ENCODE assay signal across 7 mouse cellular contexts in the genomic region with DNA sequence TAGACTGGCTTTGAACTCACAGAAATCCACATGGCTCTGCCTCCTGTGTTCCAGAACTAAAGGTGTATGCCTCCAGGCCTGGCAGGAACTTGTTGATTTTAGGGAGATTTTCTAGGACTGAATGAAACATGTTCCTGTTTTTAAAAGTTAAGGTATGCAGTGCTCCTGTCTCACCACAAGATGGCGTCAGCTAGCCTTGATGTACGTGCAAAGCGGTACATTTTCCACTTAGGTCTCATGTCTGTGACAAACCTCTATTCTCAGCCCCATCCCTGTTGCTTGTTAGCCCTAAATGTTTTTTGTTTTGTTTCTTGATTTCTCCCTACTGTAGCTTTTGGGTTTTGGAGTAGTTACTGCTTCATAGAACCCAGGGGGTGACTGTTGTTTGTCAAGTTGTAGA. TPM values are rescaled to one million over a fixed set of nuclear protein-coding genes. Genes with fewer than 3 reads are reported as not detected.
DNase-seq lines count a peak whose midpoint lies in the region; ATAC-seq and TF ChIP-seq lines count a peak whose summit lies in the region.

No protein-coding gene starts in this region.

- TF ChIP-seq RAD21 in MEL (IDR thresholded peaks at IDR 0.05; ENCODE audit: low read depth, low read length) = peak; percentile 92

- no peak for TF ChIP-seq POLR2A in liver, adult 2 months (IDR thresholded peaks at IDR 0.05; ENCODE audit: extremely low read depth, insufficient read depth, low read length)
- no peak for TF ChIP-seq POLR2A in MEL (IDR thresholded peaks at IDR 0.05; ENCODE audit: control insufficient read depth in 1 of 2, insufficient read depth in 1 of 2, low read depth in 1 of 2, low read length in 2 of 2, poor library complexity in 1 of 2)
- TF ChIP-seq POLR2A in brain, embryonic 14.5 days (IDR thresholded peaks at IDR 0.05; ENCODE audit: borderline replicate concordance, extremely low read depth, insufficient read depth, insufficient read length, poor library complexity, severe bottlenecking) = no peak

- TF ChIP-seq EP300 in MEL (IDR thresholded peaks at IDR 0.05; ENCODE audit: low read depth in 1 of 2, low read length in 2 of 2) = no peak

- WGBS in liver, adult 2 months = 7% methylated on average over 3 of the region's 3 CpGs
- 10% methylated on average over 3 of the region's 3 CpGs for WGBS in liver, embryonic 12.5 days (ENCODE audit: insufficient replicate concordance)
- 7% methylated on average over 3 of the region's 3 CpGs for WGBS in limb, embryonic 15.5 days

- no peaks in the 10 kb centered on the region; the same call in 1 of the 2 replicates for H3K79me2 ChIP-seq in liver, adult 2 months (ENCODE audit: control insufficient read depth, insufficient read depth, low read length)
- H3K79me2 ChIP-seq in MEL (ENCODE audit: control insufficient read depth, insufficient read depth, low read length, poor library complexity) = no peaks in the 10 kb centered on the region

- no peaks in the 10 kb centered on the region for H3K27me3 ChIP-seq in liver, adult 2 months (ENCODE audit: control insufficient read depth, insufficient read depth, low read length)
- H3K27me3 ChIP-seq in liver, embryonic 12.5 days (replicated peaks) = no peaks in the 10 kb centered on the region
- no peaks in the 10 kb centered on the region for H3K27me3 ChIP-seq in MEL (ENCODE audit: control insufficient read depth in 1 of 2, insufficient read depth in 2 of 2, low read length in 2 of 2)
- H3K27me3 ChIP-seq in limb, embryonic 15.5 days = no peaks in the 10 kb centered on the region
- H3K27me3 ChIP-seq in splenic B cell, adult 2 months (ENCODE audit: control insufficient read depth, insufficient read depth, low read length, poor library complexity, severe bottlenecking) = no peaks in the 10 kb centered on the region

- no peak for ATAC-seq in liver, embryonic 12.5 days
- ATAC-seq in limb, embryonic 15.5 days (ENCODE audit: insufficient number of reproducible peaks, low FRiP score, low TSS enrichment, low read depth) = no peak

- peak; percentile 47 for DNase-seq in liver, adult 2 months (ENCODE audit: extremely low read depth, low read depth, low spot score)
- DNase-seq in MEL (ENCODE audit: low read depth, low spot score) = peak; percentile 84
- DNase-seq in brain, embryonic 14.5 days (ENCODE audit: low read depth) = peak; percentile 69
- DNase-seq in gastrocnemius, postnatal 14 days = peak; percentile 27
- peak; percentile 77 for DNase-seq in splenic B cell, adult 2 months (ENCODE audit: low read depth, low spot score)

- H3K4me1 ChIP-seq in liver, adult 2 months (ENCODE audit: control insufficient read depth, insufficient read depth, low read length) = peaks cover 2% of the 10 kb centered on the region; the same call in 1 of the 2 replicates
- H3K4me1 ChIP-seq in liver, embryonic 12.5 days = 0 out of 2 replicates have a peak, but pooled peaks cover 3% of the 10 kb centered on the region
- no peaks in the 10 kb centered on the region for H3K4me1 ChIP-seq in MEL (ENCODE audit: control insufficient read depth in 1 of 2, insufficient read depth in 2 of 2, low read length in 2 of 2)
- H3K4me1 ChIP-seq in limb, embryonic 15.5 days = no peaks in the 10 kb centered on the region

- no peak overlapping the region for H3K4me2 ChIP-seq in liver, embryonic 12.5 days
- no peak overlapping the region for H3K4me2 ChIP-seq in limb, embryonic 15.5 days

- peak; percentile 69; the same call in 1 of the 2 replicates for TF ChIP-seq CTCF in liver, adult 2 months (IDR thresholded peaks at IDR 0.05; ENCODE audit: low read depth, low read length)
- TF ChIP-seq CTCF in MEL (IDR thresholded peaks at IDR 0.05 in 2 of 3, conservative IDR thresholded peaks at IDR 0.05 in 1 of 3; ENCODE audit: control insufficient read depth in 1 of 3, insufficient read depth in 1 of 3, low read depth in 2 of 3, low read length in 3 of 3, poor library complexity in 1 of 3, severe bottlenecking in 1 of 3) = peak; percentile 78 to 98 (median 97)
- TF ChIP-seq CTCF in brain, embryonic 14.5 days (IDR thresholded peaks at IDR 0.05; ENCODE audit: borderline replicate concordance, extremely low read depth, insufficient read depth, insufficient read length) = peak; percentile 77; the same call in 1 of the 2 replicates

- no peak overlapping the region for H3K27ac ChIP-seq in liver, adult 2 months (replicated peaks; ENCODE audit: insufficient read depth, low read depth, low read length)
- no peak overlapping the region for H3K27ac ChIP-seq in liver, embryonic 12.5 days
- H3K27ac ChIP-seq in MEL (ENCODE audit: control insufficient read depth, low read depth, low read length) = no peak overlapping the region
- peak overlapping the region; percentile 28 for H3K27ac ChIP-seq in limb, embryonic 15.5 days

- no peaks in the 10 kb centered on the region for H3K9me3 ChIP-seq in liver, embryonic 12.5 days (replicated peaks)
- no peaks in the 10 kb centered on the region for H3K9me3 ChIP-seq in MEL (replicated peaks; ENCODE audit: insufficient read depth, low read length)
- no peaks in the 10 kb centered on the region for H3K9me3 ChIP-seq in limb, embryonic 15.5 days

- H3K4me3 ChIP-seq in liver, adult 2 months (ENCODE audit: insufficient read depth, low read depth, low read length) = no peak overlapping the region
- no peak overlapping the region for H3K4me3 ChIP-seq in liver, embryonic 12.5 days
- H3K4me3 ChIP-seq in MEL (ENCODE audit: control insufficient read depth in 1 of 2, insufficient read depth in 1 of 2, low read depth in 2 of 2, low read length in 2 of 2) = no peak overlapping the region
- no peak overlapping the region for H3K4me3 ChIP-seq in limb, embryonic 15.5 days

- no peak overlapping the region for H3K9ac ChIP-seq in liver, adult 2 months (ENCODE audit: low read depth, low read length)
- H3K9ac ChIP-seq in liver, embryonic 12.5 days = no peak overlapping the region
- H3K9ac ChIP-seq in MEL (ENCODE audit: control insufficient read depth, low read depth, low read length, poor library complexity, severe bottlenecking) = no peak overlapping the region
- H3K9ac ChIP-seq in limb, embryonic 15.5 days = no peak overlapping the region

- no peaks in the 10 kb centered on the region; the same call in 1 of the 2 replicates for H3K36me3 ChIP-seq in liver, adult 2 months (ENCODE audit: control insufficient read depth, insufficient read depth, low read length)
- H3K36me3 ChIP-seq in liver, embryonic 12.5 days = peaks cover 65% of the 10 kb centered on the region
- no peaks in the 10 kb centered on the region; a peak in 2 of 4 replicates for H3K36me3 ChIP-seq in MEL (ENCODE audit: control insufficient read depth in 1 of 2, insufficient read depth in 2 of 2, low read length in 2 of 2)
- H3K36me3 ChIP-seq in limb, embryonic 15.5 days = peaks cover 22% of the 10 kb centered on the region
- H3K36me3 ChIP-seq in splenic B cell, adult 2 months (ENCODE audit: control insufficient read depth, insufficient read depth, low read length, poor library complexity, severe bottlenecking) = peaks cover 3% of the 10 kb centered on the region

- intact Hi-C loops in gastrocnemius, postnatal 14 days (cut with DNase I; ENCODE audit: low total_unique reads) = no loop called here

TF ChIP-seq in MEL, 35 proteins besides CTCF, POLR2A, EP300 and RAD21 (continues in another document):
- 0 out of 2 replicates have a peak, but pooled peaks have one; percentile 24 for TF ChIP-seq SIN3A (IDR thresholded peaks at IDR 0.05; ENCODE audit: low read length)
- peak; percentile 81 for TF ChIP-seq SMC3 (IDR thresholded peaks at IDR 0.05; ENCODE audit: low read depth, low read length)
- no peak for TF ChIP-seq RCOR1 (IDR thresholded peaks at IDR 0.05; ENCODE audit: low read depth, low read length)
- TF ChIP-seq NRF1 (IDR thresholded peaks at IDR 0.05; ENCODE audit: insufficient read depth, low read depth, low read length, poor library complexity, severe bottlenecking) = no peak
- TF ChIP-seq ZMIZ1 (IDR thresholded peaks at IDR 0.05; ENCODE audit: low read depth, low read length) = no peak
- TF ChIP-seq ZNF384 (IDR thresholded peaks at IDR 0.05; ENCODE audit: low read depth, low read length) = no peak
- TF ChIP-seq E2F4 (IDR thresholded peaks at IDR 0.05; ENCODE audit: borderline replicate concordance, low read depth, low read length) = no peak
- TF ChIP-seq POLR2AphosphoS2 (IDR thresholded peaks at IDR 0.05; ENCODE audit: low read length) = no peak
- TF ChIP-seq ZC3H11A (IDR thresholded peaks at IDR 0.05; ENCODE audit: low read depth, low read length) = peak; percentile 72

RNA-seq across cellular contexts. Expression of a gene that starts 19.1 kb away (rescaled TPM):
- total RNA-seq in liver, adult 2 months (2014; rRNA removed) = 11.8 and 14.4 TPM in 2 replicates
- polyA plus RNA-seq in liver, adult 2 months (2012; rRNA removed) = 13.0 and 15.0 TPM in 2 replicates
- polyA plus RNA-seq in liver, embryonic 12.5 days (2016; fragmentation: Nextera tagmentation; extraction: Ambion mirVana) = 37.9 and 39.0 TPM in 2 replicates
- total RNA-seq in MEL (2012; rRNA removed) = 20.5 and 21.8 TPM in 2 replicates
- polyA plus RNA-seq in MEL (2012; ENCODE audit: insufficient read depth in 1 of 2, insufficient read length in 2 of 2, low read depth in 1 of 2, low replicate concordance in 2 of 2, missing spikeins in 1 of 2) = 10 to 100 TPM in 1 of 2 experiments, not detected in 1; 31.5 TPM
- polyA plus RNA-seq in brain, embryonic 14.5 days (2012; rRNA removed) = 34.8 and 42.5 TPM in 2 replicates
- 10 to 100 TPM; 13.1 to 13.9 TPM for total RNA-seq in gastrocnemius, postnatal 14 days (2021)
- polyA plus RNA-seq in limb, embryonic 15.5 days (2015; fragmentation: Nextera tagmentation; extraction: Ambion mirVana) = 114 and 119 TPM in 2 replicates

RNA-seq across cellular contexts. Expression of a gene that starts 30.4 kb away (rescaled TPM):
- total RNA-seq in liver, adult 2 months (2014; rRNA removed) = 2.4 and 2.8 TPM in 2 replicates
- 11.2 and 14.3 TPM in 2 replicates for polyA plus RNA-seq in liver, adult 2 months (2012; rRNA removed)
- 63.7 and 68.9 TPM in 2 replicates for polyA plus RNA-seq in liver, embryonic 12.5 days (2016; fragmentation: Nextera tagmentation; extraction: Ambion mirVana)
- 110 and 125 TPM in 2 replicates for total RNA-seq in MEL (2012; rRNA removed)
- 100 to 1,000 TPM; 144 to 200 TPM for polyA plus RNA-seq in MEL (2012; ENCODE audit: insufficient read depth in 1 of 2, insufficient read length in 2 of 2, low read depth in 1 of 2, low replicate concordance in 2 of 2, missing spikeins in 1 of 2)
- 77.5 and 92.8 TPM in 2 replicates for polyA plus RNA-seq in brain, embryonic 14.5 days (2012; rRNA removed)
- 10 to 100 TPM; 17.4 to 18.6 TPM for total RNA-seq in gastrocnemius, postnatal 14 days (2021)
- polyA plus RNA-seq in limb, embryonic 15.5 days (2015; fragmentation: Nextera tagmentation; extraction: Ambion mirVana) = 78.5 and 84.8 TPM in 2 replicates

RNA-seq across cellular contexts. Expression of a gene that starts 52.3 kb away (rescaled TPM):
- 20.0 and 20.6 TPM in 2 replicates for total RNA-seq in liver, adult 2 months (2014; rRNA removed)
- polyA plus RNA-seq in liver, adult 2 months (2012; rRNA removed) = 12.6 and 13.8 TPM in 2 replicates
- polyA plus RNA-seq in liver, embryonic 12.5 days (2016; fragmentation: Nextera tagmentation; extraction: Ambion mirVana) = 16.5 and 17.2 TPM in 2 replicates
- total RNA-seq in MEL (2012; rRNA removed) = 8.0 and 8.8 TPM in 2 replicates
- 1 to 10 TPM in 1 of 2 experiments, not detected in 1; 8.8 TPM for polyA plus RNA-seq in MEL (2012; ENCODE audit: insufficient read depth in 1 of 2, insufficient read length in 2 of 2, low read depth in 1 of 2, low replicate concordance in 2 of 2, missing spikeins in 1 of 2)
- polyA plus RNA-seq in brain, embryonic 14.5 days (2012; rRNA removed) = 1.8 and 2.8 TPM in 2 replicates
- total RNA-seq in gastrocnemius, postnatal 14 days (2021) = 1 to 10 TPM; 3.9 to 4.5 TPM
- 14.6 and 16.5 TPM in 2 replicates for polyA plus RNA-seq in limb, embryonic 15.5 days (2015; fragmentation: Nextera tagmentation; extraction: Ambion mirVana)

Comparison
In these comparisons a context has a peak if more than half of its experiments do, and no peak if none do; other contexts are left out.
1. DNase-seq: peak in every context shown above with its lines; median percentile 84 in MEL; 77 in splenic B cell, adult 2 months; 69 in brain, embryonic 14.5 days; 47 in liver, adult 2 months; 27 in gastrocnemius, postnatal 14 days.